Mouse (Mus musculus): Measurements from ENCODE around the gene Prokr2. TPM values are rescaled to one million over a fixed set of nuclear protein-coding genes. Genes with fewer than 3 reads are reported as not detected.
"Not testable (repeated sequence)": the region's sequence is repeated elsewhere in the genome, so short reads cannot be mapped to it uniquely, and the experiment has no call there.

The Prokr2 gene
- polyA plus RNA-seq, 1 experiment from 2014 or later = 2.6 TPM

DNA sequence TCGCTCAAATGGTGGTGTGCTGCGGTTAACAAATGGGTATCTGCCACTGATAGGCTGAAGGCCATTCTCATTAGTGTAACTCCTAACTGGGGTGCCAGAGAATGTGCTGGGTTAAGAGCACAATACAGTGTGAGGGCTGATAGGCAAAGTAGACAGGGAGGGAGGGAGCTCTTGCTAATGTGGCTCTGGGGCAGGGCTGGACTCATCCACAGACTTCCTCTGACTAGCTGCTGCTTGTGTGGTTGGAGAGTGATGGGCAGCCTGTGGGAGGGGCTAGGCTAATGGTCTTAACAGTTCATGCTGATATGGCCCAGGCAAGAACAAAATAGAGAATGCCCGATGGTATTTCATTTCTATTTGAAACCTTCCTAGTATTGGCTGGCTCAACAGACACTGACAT lies 44.0 kb downstream of the Prokr2 start:
- DNase-seq (ENCODE audit: low spot score) = no peak

DNA sequence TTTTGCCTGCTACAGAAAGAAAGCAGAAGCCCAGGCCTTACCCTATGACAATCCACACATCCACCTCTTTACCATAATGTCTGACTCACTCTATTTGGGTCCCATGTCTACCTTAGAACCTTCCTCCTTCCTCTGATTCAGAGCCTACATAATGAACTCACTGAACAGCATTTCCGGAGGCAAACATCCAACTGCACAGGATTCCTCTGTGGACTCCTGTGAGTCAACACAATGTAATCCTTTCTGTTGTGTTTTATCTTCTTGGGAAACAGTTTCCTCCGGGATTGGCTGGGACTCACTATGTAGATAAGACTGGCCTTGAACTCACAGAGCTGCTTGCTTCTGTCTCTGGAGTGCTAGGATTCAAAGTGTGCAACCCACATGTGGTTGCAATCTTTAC lies 44.9 kb downstream of the Prokr2 start:
- no peak for DNase-seq (ENCODE audit: low spot score)

DNA sequence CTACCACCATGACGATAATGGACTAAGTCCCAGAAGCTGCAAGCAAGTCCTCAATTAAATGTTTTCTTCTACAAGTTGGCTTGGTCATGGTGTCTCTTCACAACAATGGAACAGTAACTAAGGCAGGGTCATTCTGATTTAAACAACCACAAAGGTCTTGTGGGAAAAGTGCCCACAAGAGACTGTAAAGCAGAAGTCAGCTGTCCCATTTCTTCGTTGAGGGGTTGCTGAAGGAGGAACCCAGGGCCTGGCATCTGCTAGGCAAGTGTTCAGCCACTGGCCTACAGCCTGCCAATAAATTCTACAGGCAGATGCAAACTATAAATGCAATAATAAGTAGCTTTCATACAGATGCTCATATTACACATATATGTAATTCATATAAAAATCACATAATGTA lies 48.0 kb downstream of the Prokr2 start:
- no peak for DNase-seq (ENCODE audit: low spot score)

DNA sequence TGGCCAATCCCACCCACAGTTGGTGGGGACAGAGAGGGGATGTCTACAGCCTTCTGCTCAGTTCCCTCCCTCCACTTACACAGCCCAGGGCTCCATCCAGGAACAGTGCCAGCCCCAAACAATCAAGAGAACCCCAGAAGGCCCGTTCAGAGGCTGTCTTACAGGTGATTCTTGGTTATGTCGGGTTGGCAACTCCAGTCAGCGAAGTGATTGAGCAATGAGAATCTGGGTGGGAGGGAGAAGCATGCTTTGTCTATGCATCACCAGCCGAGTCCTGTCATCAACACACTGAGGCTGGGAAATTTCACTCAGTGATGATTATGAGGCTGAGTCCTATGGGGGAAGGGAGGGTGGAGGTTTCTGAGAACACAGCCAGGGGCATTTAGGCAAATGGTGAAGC lies 61.7 kb downstream of the Prokr2 start:
- no peak for DNase-seq (ENCODE audit: low spot score)

DNA sequence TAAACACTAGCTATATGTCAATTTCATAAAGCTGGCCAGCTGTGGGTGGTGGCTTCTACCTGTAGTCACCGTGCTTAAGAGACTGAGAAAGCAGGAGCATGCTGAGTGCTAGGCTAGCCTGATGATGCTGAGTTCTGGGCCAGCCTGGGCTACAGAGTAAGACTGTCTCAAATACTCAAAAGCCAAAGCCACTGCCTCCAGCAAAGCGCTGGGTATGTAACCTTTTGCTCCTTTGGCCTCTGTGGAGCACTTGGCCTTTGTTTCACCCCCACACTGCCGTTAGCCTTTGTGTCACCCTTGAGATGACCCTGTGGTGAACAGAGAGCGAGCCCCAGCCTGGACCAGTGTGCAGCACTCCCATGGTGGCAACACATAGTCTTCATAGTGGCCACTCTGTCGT lies 64.7 kb downstream of the Prokr2 start:
- DNase-seq (ENCODE audit: low spot score) = no peak

DNA sequence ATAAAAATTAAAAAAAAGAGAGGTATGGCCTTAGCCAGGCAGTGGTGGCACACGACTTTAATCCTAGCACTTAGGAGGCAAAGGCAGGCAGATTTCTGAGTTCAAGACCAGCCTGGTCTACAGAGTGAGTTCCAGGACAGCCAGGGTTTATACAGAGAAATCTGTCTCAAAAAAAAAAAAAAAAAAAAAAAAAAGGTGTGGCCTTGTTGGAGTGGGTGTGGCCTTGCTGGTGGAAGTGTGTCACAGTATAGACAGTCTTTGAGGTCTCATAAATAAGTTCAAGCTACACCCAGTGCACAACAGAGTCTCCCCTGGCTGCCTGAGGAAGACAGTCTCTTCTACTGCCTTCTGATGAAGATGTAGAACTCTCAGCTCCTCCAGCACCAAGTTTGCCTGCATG lies 68.1 kb downstream of the Prokr2 start:
- no peak for DNase-seq (ENCODE audit: low spot score)

DNA sequence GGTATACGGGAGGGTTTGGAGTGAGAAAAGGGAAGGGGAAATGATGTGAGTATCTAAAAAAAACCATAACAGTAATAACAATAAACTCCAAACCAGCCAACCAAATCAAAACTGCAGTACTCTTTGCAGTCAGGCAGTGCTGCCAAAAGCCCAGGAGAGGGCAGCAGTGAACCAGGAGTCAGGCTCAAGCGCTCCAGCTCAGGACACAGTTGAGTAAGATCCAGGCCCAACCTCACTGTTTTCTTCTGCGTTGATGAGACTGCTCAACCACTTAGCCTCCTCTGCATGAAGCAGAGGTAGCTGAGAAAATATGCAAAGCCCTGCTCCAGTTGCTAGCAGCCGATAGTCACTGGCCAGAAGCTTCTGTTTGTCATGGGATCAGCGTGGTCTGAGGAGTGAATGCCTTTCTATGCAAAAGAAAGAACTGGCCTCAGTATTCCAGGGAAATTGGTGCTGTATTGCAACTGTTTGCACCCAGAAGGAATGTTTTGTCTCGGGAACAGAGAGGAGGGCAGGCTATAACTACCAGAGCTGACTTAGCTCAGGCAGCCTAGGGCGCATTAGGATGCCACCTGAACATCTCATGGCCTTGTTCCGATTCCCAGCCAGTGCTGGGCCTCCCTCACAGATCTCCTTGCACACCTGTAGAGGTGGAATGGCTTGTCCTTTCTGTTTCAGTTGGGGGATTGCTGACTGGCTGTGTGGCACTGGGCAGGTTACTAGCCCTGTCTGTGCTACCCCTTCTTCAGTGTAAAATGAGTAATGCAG lies 69.0 kb downstream of the Prokr2 start:
- peak; percentile 74 for DNase-seq (ENCODE audit: low spot score)

DNA sequence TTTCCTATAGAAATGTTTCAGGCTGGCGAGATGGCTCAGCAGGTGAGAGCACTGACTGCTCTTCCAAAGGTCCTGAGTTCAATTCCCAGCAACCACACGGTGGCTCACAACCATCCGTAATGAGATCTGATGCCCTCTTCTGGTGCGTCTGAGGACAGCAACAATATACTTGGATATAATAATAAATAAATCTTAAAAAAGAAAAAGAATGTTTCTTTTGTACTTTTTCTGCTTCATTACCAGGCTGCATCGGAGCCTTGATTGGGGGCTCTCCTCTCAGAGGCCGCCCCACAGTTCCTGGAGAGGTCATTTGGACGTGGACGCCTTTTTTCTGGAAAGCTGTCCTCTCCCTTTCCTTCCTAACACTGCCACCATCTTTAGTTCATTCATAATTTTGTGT lies 71.2 kb downstream of the Prokr2 start:
- DNase-seq (ENCODE audit: low spot score) = not testable (repeated sequence)

DNA sequence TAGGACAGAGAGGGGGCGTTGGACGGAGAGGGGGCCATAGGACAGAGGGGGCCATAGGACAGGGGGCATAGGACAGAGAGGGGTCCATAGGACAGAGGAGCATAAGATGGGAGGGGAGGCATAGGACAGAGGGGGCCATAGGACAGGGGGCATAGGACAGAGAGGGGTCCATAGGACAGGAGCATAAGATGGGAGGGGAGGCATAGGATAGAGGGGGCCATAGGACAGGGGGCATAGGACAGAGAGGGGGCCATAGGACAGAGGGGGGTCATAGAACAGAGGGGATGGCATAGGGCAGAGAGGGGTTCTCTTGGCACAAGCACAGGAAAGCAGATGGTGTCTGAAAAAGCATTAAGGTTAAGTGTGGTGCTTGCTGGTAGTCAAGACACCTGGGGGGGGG lies 71.7 kb downstream of the Prokr2 start:
- no peak for DNase-seq (ENCODE audit: low spot score)

DNA sequence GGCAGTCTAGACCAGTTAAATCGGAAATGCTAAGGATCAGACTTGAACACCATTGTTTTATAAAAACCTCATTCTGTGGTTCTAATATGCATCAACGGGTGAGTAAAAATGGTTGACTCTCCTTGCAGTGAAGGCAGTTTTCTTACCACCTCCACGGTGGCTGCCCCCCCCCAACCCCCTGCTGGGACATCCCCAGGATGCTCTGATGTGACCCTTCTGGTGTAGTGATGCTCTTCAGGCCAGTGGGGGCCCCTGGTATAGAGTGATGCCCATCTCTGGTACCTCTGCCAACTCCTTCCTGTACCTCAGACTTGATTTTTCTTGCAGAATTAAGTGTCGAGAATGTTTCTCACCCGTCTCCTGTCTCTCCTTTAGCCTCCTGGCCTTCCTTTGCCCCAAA lies 72.6 kb downstream of the Prokr2 start:
- DNase-seq (ENCODE audit: low spot score) = no peak

DNA sequence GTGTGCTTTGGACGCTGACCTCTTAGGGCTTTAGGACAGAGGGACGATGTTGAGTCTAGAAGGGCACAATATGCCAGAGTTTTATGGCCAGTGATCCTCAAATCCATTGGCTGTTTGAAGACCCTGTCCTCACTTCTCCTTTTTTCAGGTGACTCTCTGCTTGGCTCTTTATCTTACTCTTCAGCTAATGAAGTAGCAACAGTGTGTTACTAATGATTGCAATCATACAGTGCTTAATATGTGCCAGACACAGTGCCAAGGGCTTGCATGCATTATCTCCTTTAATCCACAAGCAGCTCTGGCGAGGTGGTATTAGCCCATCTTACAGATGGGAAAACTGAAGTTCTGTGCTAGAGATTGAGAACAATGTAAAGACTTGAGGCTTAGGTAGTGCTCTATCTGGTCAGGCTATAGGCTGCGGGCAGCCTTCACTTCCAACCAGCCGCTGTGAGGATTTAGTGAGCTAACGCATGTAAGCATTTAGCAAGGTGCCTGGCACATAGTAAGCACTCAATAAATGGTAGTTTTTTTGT lies 75.8 kb downstream of the Prokr2 start:
- DNase-seq (ENCODE audit: low spot score) = no peak

DNA sequence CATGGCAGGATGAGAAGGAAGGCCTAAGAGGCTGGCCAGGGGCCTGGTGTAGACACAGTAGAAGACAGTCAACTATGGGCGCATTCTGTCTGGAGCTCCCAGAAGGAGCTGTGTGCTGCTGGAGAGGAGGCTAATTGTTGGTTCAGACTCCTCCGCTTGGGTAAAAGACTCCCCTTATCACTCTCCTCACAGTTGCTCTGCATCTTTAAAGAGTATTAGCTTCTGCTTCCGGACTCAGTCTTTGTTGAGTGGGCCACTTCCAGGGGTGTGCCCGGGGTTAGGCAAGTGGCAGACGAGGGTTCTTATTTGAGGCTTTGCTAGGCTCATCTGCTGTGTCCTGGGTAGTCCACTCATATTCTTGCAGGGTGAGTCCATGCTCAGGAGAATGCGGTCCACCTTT lies 76.4 kb downstream of the Prokr2 start:
- no peak for DNase-seq (ENCODE audit: low spot score)

DNA sequence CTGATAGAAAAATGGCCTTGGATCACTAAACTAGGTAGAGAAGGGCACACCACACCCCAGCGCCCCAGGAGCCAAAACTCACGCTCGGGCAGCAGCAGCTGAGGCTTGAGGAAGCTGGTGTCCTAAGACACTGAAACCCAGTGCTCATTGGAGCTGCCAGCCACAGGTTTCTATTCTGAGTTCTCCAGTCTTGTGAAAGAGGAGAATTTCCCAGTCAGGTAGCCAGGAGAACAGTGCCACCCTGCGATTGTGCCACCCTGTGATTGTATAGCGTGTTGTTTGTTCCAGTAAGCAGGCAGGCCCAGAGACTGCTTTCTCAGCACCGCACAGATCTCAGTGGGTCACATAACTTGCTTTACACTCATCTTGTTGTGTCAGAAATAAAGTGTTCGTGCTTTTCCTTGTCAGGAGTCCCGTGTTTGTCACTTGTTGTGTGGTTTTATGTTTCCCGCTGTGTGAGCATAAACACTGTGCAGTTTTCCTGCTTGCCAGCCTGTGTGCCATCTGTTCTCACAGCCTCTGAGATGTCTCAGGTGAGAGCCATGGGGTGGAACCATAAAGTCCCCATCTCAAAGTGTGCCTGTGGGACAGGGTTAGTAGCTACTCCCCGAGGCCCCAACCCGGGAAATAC lies 77.9 kb downstream of the Prokr2 start:
- DNase-seq (ENCODE audit: low spot score) = no peak

DNA sequence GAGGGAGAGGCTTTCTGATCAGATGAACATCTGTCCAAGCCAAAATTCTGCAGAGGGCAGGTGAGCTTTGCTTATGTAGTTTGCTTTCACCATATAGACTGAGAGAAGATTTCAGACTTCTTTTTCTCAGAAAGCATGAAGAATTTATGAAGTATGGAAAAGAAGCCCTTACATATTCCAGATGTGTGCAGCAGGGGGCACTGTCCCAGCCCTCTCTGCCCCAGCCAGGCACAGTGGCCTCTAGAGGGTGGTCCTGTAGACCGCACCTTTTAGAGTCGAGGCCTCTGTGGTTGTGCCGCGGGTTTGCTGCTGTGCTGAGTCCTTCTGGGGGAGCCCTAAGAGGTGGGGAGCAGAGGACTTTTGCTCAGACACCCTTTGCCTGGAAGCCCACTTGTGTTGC lies 79.3 kb downstream of the Prokr2 start:
- DNase-seq (ENCODE audit: low spot score) = peak; percentile 63

DNA sequence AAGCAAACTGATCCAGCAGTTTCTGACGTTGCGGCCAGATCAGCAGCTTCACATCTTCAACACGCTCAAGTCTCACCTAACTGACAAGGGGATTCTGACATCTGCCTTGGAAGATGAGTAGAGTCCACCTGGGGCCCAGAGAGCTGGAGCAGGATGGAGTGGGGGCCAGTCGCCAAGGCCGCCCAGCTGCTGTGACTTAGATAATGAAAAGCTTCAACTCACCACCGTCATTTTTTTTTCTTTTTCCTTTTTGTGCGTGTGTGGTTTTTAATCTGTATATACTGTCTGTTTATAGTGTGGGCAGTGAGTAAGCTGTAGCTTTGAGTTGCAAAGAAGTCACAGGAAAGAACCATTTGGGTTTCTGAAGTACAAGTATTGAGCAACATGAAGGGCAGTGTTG lies 80.1 kb downstream of the Prokr2 start:
- DNase-seq (ENCODE audit: low spot score) = no peak

DNA sequence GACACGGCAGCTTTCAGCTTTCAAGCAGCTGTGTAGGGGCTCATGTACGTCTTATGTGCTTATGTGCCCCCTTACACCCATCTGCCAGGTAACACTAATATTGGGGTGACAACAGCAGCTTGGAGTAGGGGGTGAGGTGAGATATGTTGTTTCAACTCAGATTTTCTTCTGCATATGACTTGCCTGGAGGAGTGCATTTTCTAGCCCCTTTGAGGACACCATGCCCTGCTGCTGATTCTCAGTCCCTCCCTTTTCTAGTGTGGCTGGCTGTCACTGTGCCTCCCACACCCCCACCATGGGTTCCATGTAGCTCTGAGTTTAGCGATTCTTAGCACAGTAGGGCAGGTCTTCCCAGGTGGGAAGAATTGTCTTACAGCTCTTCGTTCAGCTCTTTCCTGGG lies 83.8 kb downstream of the Prokr2 start:
- no peak for DNase-seq (ENCODE audit: low spot score)

DNA sequence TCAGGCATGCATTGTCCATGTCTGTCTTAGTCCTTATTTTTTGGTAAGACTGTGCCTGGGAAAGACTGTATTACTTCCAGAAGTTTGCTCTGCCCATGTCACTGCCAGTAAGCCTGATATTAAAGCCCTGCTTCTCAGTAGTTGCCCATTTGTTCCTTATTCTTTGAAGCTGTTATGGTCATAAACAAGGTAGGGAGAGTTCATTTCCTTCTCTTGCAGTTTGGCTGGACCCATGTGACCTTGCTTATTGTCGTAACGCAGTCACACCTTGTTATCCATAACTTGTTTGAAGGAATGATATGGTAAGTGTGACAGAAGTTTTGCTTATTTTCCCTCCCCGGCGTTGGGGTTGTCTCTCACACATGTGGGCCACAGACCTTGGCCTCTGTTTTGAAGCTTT lies 87.0 kb downstream of the Prokr2 start:
- DNase-seq (ENCODE audit: low spot score) = no peak

DNA sequence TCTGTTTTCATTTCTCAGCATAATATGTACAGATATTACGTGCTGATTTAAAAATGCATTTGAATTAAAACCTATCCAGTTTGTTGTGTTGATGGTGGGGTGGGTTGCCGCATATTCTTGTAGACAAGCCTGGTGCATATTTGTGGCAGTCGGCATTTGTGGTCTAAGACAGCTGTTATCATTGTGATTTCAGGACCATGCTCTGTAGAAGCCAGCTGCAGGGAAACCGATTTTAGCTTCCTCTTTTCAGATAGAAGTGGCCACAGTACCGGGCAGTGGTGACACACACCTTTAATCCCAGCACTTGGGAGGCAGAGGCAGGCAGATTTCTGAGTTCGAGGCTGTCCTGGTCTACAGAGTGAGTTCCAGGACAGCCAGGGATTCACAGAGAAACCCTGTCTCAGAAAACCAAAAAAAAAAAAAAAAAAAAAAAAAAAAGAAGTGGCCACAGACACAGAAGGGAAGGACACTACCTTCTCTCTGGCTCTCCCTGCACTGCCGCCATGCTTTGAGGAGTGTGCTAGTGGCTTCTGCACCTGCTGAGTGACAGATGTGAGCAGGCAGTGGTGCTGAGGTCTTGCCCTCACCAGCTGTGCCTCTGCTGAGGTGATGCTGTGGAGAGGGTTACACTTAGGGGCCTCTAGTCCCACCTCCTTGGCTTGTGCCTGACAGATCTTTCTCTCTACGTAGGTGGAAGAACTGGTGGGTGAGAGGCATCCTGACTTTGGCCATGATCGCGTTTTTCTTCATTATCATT lies 91.4 kb downstream of the Prokr2 start:
- peak; percentile 81 for DNase-seq (ENCODE audit: low spot score)

DNA sequence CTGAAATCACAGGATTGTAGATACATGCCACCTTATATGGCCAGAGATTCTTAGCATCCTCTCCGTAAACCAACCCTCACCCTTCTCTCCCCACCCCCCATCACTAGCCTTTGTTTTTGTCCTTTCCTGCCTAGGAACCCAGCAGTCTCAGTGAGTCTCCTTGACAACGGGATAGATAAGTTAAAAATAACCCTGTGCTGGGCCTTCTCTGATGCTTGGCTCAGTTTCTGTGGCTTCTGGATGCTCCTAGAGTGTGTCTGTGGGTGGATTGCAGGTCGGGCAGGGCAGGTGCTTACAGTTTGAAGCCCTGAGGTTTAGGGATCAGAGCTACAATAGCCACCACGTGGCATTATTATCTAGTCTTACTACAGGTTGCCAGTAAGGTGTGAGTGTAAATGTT lies 93.2 kb downstream of the Prokr2 start:
- no peak for DNase-seq (ENCODE audit: low spot score)

DNA sequence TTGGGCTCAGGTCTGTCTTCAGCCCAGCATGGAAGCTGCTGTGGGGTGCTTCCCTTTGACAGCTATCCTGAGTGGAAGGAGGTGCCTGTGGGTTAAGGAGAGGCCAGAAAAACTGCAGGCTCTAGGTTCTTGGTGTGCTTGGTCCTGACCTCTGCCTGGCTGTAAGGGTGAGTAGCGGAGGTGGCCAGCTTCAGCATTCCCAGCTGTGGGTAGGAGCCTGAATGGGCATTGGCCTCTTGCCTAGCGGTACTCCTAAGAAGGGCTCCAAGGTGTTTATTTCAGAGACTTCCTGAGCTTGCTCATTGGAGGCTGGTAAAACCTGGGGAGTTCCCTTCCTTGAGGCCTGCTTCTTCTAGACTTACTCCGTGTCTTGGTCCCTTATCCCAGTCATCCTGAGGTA lies 94.0 kb downstream of the Prokr2 start:
- DNase-seq (ENCODE audit: low spot score) = no peak

DNA sequence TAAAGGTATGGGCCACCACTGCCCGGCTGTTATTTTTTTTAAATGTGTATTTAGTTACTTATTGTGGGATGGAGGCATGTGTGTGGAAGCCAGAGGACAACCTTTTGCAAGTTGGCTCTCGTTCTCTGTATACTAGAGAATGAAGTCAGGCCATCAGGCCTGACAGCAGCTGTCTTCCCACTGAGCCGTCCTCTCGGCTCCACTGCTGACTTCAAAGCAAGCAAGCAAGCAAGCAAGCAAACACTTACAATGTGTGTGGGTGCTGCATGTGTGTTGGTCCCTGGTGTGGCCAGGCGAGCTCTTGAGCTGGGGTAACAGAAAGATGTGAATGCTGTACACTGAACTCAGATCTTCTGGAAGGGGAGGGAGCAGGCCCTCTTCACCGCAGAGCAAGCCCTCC lies 94.4 kb downstream of the Prokr2 start:
- DNase-seq (ENCODE audit: low spot score) = no peak

DNA sequence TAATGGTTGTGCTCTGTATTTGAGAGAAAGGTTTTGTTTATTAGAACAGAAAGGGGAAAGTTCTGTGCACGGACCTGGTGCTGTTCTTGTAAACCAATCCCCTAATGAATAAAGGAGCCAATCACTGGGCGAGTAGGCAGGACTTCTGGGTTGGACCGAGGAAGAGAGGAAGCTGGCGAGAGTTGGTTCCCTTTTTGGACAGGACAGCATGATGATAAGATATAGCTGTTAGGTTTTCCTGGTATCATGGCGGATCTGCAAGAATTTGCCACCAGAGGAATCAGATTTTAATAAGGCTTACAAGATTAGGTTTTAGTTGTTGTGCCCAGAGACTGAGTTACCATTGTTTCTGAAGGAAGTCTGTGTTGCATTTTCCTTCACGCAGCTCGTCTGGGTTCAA lies 96.0 kb downstream of the Prokr2 start:
- DNase-seq (ENCODE audit: low spot score) = not testable (repeated sequence)

All from thymus, postnatal 0 days (tissue).